ENCODE assay signal across 8 mouse cellular contexts in the genomic region with DNA sequence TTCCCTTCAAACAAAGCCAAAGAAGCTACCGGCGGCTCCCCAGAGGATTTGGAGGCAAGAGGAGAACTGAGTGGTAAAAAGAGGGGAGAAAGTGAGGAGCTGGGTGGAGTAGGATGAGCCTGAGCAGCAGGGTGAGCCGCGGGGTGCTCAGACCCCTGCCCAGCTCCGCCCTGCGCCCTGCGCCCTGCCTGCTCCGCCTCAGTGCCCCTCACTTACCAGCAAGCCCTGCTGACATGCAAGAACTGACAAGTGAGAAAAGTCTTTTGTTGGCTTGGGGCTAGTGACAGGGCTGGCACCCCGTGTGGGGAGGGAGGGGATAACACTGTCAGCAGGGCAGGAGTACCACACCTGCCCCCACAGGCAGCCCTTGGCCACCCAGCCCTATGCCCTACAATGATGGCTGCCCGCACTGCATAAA.
DNase-seq lines count a peak whose midpoint lies in the region; ATAC-seq lines count a peak whose summit lies in the region.

No protein-coding gene starts in this region.

- no peak for ATAC-seq in liver, embryonic 11.5 days (replicated peaks; ENCODE audit: low FRiP score)
- peak; percentile 92 for ATAC-seq in forebrain, embryonic 15.5 days (replicated peaks)
- peak; percentile 93 for ATAC-seq in hindbrain, embryonic 16.5 days
- peak; percentile 95 for ATAC-seq in midbrain, embryonic 12.5 days (ENCODE audit: low FRiP score, low read depth)

- WGBS in liver, embryonic 11.5 days, result 3% methylated on average over 10 of the region's 10 CpGs
- WGBS in forebrain, embryonic 15.5 days, result 0% methylated on average over 10 of the region's 10 CpGs
- 0% methylated on average over 10 of the region's 10 CpGs for WGBS in hindbrain, embryonic 16.5 days
- 1% methylated on average over 10 of the region's 10 CpGs for WGBS in midbrain, embryonic 12.5 days

- H3K4me3 ChIP-seq in liver, embryonic 11.5 days (ENCODE audit: low read depth, low read length), result peak overlapping the region; percentile 26; the same call in 1 of the 2 replicates
- H3K4me3 ChIP-seq in forebrain, embryonic 15.5 days, result peak overlapping the region; percentile 46
- H3K4me3 ChIP-seq in hindbrain, embryonic 16.5 days (ENCODE audit: low read length), result peak overlapping the region; percentile 58
- H3K4me3 ChIP-seq in midbrain, embryonic 12.5 days, result peak overlapping the region; percentile 55

- no peaks in the 10 kb centered on the region for H3K36me3 ChIP-seq in liver, embryonic 11.5 days (ENCODE audit: control insufficient read depth, insufficient read depth, low read length)
- no peaks in the 10 kb centered on the region for H3K36me3 ChIP-seq in forebrain, embryonic 15.5 days
- H3K36me3 ChIP-seq in hindbrain, embryonic 16.5 days (ENCODE audit: control insufficient read depth, insufficient read depth, low read length), result no peaks in the 10 kb centered on the region
- no peaks in the 10 kb centered on the region for H3K36me3 ChIP-seq in midbrain, embryonic 12.5 days

- H3K9me3 ChIP-seq in liver, embryonic 11.5 days (ENCODE audit: control insufficient read depth, low read length), result no peaks in the 10 kb centered on the region
- no peaks in the 10 kb centered on the region for H3K9me3 ChIP-seq in forebrain, embryonic 15.5 days
- no peaks in the 10 kb centered on the region for H3K9me3 ChIP-seq in hindbrain, embryonic 16.5 days (ENCODE audit: control insufficient read depth, low read length)
- no peaks in the 10 kb centered on the region for H3K9me3 ChIP-seq in midbrain, embryonic 12.5 days

- peaks cover 15% of the 10 kb centered on the region for H3K27me3 ChIP-seq in liver, embryonic 11.5 days (replicated peaks; ENCODE audit: control insufficient read depth, insufficient read depth, low read length)
- no peaks in the 10 kb centered on the region for H3K27me3 ChIP-seq in forebrain, embryonic 15.5 days
- no peaks in the 10 kb centered on the region for H3K27me3 ChIP-seq in hindbrain, embryonic 16.5 days (replicated peaks; ENCODE audit: control insufficient read depth, insufficient read depth, low read length)
- 0 out of 2 replicates have a peak, but pooled peaks cover 8% of the 10 kb centered on the region for H3K27me3 ChIP-seq in midbrain, embryonic 12.5 days

- 0 out of 2 replicates have a peak overlapping the region, but pooled peaks have one; percentile 6 for H3K9ac ChIP-seq in liver, embryonic 11.5 days (ENCODE audit: low read depth, low read length)
- H3K9ac ChIP-seq in forebrain, embryonic 15.5 days (replicated peaks), result peak overlapping the region; percentile 62
- peak overlapping the region; percentile 69 for H3K9ac ChIP-seq in hindbrain, embryonic 16.5 days (ENCODE audit: low read depth, low read length)
- peak overlapping the region; percentile 71 for H3K9ac ChIP-seq in midbrain, embryonic 12.5 days (replicated peaks)

- H3K4me2 ChIP-seq in liver, embryonic 11.5 days, result peak overlapping the region; percentile 60
- H3K4me2 ChIP-seq in forebrain, embryonic 15.5 days (replicated peaks), result peak overlapping the region; percentile 81
- H3K4me2 ChIP-seq in hindbrain, embryonic 16.5 days (ENCODE audit: low read length), result peak overlapping the region; percentile 91
- H3K4me2 ChIP-seq in midbrain, embryonic 12.5 days (replicated peaks), result peak overlapping the region; percentile 95

- H3K27ac ChIP-seq in liver, embryonic 11.5 days (ENCODE audit: low read depth, low read length), result no peak overlapping the region
- H3K27ac ChIP-seq in forebrain, embryonic 15.5 days (replicated peaks), result peak overlapping the region; percentile 29
- peak overlapping the region; percentile 62 for H3K27ac ChIP-seq in hindbrain, embryonic 16.5 days (ENCODE audit: low read depth, low read length)
- peak overlapping the region; percentile 36; the same call in 1 of the 2 replicates for H3K27ac ChIP-seq in midbrain, embryonic 12.5 days (replicated peaks)

- H3K4me1 ChIP-seq in liver, embryonic 11.5 days (replicated peaks; ENCODE audit: control insufficient read depth, insufficient read depth, low read length), result peaks cover 3% of the 10 kb centered on the region; the same call in 1 of the 2 replicates
- peaks cover 21% of the 10 kb centered on the region for H3K4me1 ChIP-seq in forebrain, embryonic 15.5 days
- peaks cover 5% of the 10 kb centered on the region for H3K4me1 ChIP-seq in hindbrain, embryonic 16.5 days (ENCODE audit: control insufficient read depth, insufficient read depth, low read depth, low read length)
- peaks cover 12% of the 10 kb centered on the region for H3K4me1 ChIP-seq in midbrain, embryonic 12.5 days

- peak; percentile 32 for DNase-seq in liver, embryonic 11.5 days (ENCODE audit: low spot score)
- DNase-seq in liver, result no peak
- peak; percentile 73 for DNase-seq in cerebellum, adult 8-10 months
- no peak for DNase-seq in adrenal gland, postnatal 25 days
- no peak for DNase-seq in right cerebral cortex, adult 2 months (ENCODE audit: low spot score in 2 of 2)

Comparison
In these comparisons a context has a peak if more than half of its experiments do, and no peak if none do; other contexts are left out.
1. DNase-seq: peak in liver, embryonic 11.5 days (single experiment) and cerebellum, adult 8-10 months (single experiment); none in liver (single experiment), adrenal gland, postnatal 25 days (single experiment) and right cerebral cortex, adult 2 months (0 of 2).
2. H3K9ac ChIP-seq: peak in every context shown above with its lines; median percentile 71 in midbrain, embryonic 12.5 days; 69 in hindbrain, embryonic 16.5 days; 62 in forebrain, embryonic 15.5 days; 6 in liver, embryonic 11.5 days.
3. Peak in every context shown above with its lines, with median percentiles within 50 percentile points of each other: H3K4me2 ChIP-seq and H3K4me3 ChIP-seq.